Comparison of ENCODE assay signal across 9 mouse cellular contexts in the genomic region with DNA sequence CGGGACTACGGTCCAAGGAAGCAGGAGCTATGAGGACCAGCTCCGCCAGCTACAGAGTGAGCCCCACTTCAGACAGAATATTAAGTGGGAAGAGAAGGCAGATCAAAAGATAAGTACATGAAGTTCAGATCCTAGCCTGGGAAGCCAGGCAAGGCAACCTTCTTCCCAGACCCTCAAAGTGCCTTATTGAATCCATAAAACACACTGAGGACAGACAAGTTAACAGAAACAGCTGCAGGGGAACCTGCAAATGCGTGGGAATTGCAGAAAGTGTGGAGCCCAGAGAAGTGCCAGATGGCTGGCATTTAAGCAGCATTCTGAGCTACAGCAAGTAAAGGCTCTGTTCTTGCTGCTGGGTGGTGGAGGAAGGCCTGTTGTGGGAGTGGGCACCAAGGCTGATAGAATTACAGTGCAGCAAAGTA. TPM values are rescaled to one million over a fixed set of nuclear protein-coding genes. Genes with fewer than 3 reads are reported as not detected.
DNase-seq lines count a peak whose midpoint lies in the region; ATAC-seq lines count a peak whose summit lies in the region.
"Had no signal": no experiment of that assay in that cellular context is flagged by ENCODE, and none has a peak within 500 bp of the region (broad histone marks: within the 10 kb centered on the region; RNA-seq: fewer than 3 reads in every experiment).

No protein-coding gene starts in this region.

- DNase-seq in left cerebral cortex, adult 11 months (ENCODE audit: low spot score), result peak; percentile 56
- no peak for DNase-seq in left cerebral cortex, postnatal 4 days
- DNase-seq in left cerebral cortex, postnatal 25 days (ENCODE audit: low spot score in 2 of 2), result peak; percentile 78 to 95
- peak; percentile 82 to 87 for DNase-seq in right cerebral cortex, postnatal 36 days (ENCODE audit: low spot score in 2 of 2)
- no peak for DNase-seq in retina, postnatal 1 day
- DNase-seq in thymus, postnatal 4 days, result no peak
- DNase-seq: heart, postnatal 10 days had no signal

- intact Hi-C loops in left cerebral cortex, postnatal 4 days (cut with DNase I), result no loop called here
- intact Hi-C loops in left cerebral cortex, postnatal 25 days (cut with DNase I), result loop anchor here (2.0 kb wide), 2 partner anchors 29 to 33 kb away; no protein-coding TSS in a partner anchor

- ATAC-seq in frontal cortex, adult (ENCODE audit: low TSS enrichment), result peak; percentile 69
- no peak for ATAC-seq in megakaryocyte, adult 5-6 weeks (ENCODE audit: poor library complexity, severe bottlenecking)

RNA-seq across cellular contexts. Expression of a gene that starts 34.9 kb away (rescaled TPM):
- 100 to 1,000 TPM; 839 to 915 TPM for total RNA-seq in left cerebral cortex, postnatal 4 days (2021)
- total RNA-seq in left cerebral cortex, postnatal 25 days (2021), result 1,000 to 10,000 TPM; 2,305 to 2,540 TPM
- total RNA-seq in megakaryocyte, adult 5-6 weeks (2015), result not detected in 2 replicates
- 0.33 TPM in 1 of 2 replicates, not detected in the other for total RNA-seq in megakaryocyte, adult 5-6 weeks (2017)

Comparison
In these comparisons a context has a peak if more than half of its experiments do, and no peak if none do; other contexts are left out.
1. DNase-seq: peak in left cerebral cortex, adult 11 months (single experiment), left cerebral cortex, postnatal 25 days (2 of 2) and right cerebral cortex, postnatal 36 days (2 of 2); none in left cerebral cortex, postnatal 4 days (single experiment), retina, postnatal 1 day (single experiment) and thymus, postnatal 4 days (single experiment).
2. RNA of a gene that starts 34.9 kb away (total RNA-seq): 2,305 to 2,540 TPM in left cerebral cortex, postnatal 25 days and 839 to 915 TPM in left cerebral cortex, postnatal 4 days; 0.33 TPM in megakaryocyte, adult 5-6 weeks; every median in the first group is over 100 times any median in the second.